Mouse (Mus musculus): Measurements from ENCODE around the gene Cdc25a. TPM values are rescaled to one million over a fixed set of nuclear protein-coding genes. Genes with fewer than 3 reads are reported as not detected.

Cdc25a gene
- 74.3 and 75.6 TPM in 2 replicates for polyA plus RNA-seq (2011; ENCODE audit: insufficient read depth, insufficient read length, low read depth, missing spikeins)

DNA sequence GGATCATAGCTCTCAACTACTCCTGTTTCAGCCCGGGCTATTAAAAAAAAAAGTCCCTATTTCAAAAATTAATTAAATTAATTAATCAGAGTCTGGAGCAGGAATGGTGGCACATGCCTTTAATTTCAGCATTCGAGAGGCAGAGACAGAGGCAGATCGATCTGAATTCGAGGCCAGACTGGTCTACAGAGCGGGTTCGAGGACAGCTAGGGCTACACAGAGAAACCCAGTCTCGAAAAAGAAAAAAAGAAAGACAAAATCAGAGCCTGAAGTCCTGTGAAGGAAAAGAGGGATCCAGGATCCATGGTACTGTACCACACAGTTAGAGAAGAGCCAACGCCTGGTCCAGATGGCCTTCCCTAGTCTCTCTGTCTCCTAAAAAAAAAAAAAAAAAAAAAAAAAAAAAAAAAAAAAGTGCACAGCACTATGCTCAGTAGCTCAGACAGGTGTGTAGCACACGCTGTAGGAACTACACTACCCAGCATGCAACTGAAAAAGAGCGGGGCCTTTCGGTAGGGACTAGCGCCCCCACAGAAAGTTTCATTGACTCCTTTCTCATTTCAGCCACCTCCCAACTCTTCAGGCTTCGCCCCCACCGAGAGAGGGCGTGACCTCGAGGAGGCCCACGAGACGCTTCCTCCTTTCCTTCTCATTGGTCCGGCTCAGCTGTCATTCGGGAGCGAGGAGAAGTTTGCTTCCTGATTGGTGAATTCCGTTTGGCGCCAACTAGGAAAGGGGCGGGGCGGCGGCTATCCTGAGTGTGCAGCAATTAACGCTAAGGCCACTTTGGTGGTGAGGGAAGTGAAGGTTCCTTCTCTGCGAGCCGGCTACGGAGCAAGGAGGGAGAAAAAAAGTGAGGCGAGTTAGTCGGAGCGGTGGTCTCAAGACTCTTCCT is at the start of gene Cdc25a:
Cdc25a (plus strand) TSS at position 783 of the 895 bp plus-strand sequence.
- peaks cover 1% of the 10 kb centered on the region for H3K4me1 ChIP-seq (ENCODE audit: control insufficient read depth, insufficient read depth, low read length)
- no peaks in the 10 kb centered on the region for H3K27me3 ChIP-seq (ENCODE audit: control insufficient read depth, insufficient read depth, low read length, poor library complexity, severe bottlenecking)
- peak within 1 kb of the TSS; percentile 81 for H3K4me3 ChIP-seq (ENCODE audit: low read depth, low read length)
- peak within 1 kb of the TSS; percentile 40 for H3K27ac ChIP-seq (ENCODE audit: insufficient read depth, low read length)
- H3K9ac ChIP-seq (ENCODE audit: low read depth, poor library complexity, severe bottlenecking): peak within 1 kb of the TSS; percentile 90
- no peaks in the 10 kb centered on the region for H3K9me3 ChIP-seq (replicated peaks; ENCODE audit: control insufficient read depth, insufficient read depth, low read length, poor library complexity, severe bottlenecking)
- H3K36me3 ChIP-seq (ENCODE audit: control insufficient read depth, insufficient read depth, low read length, poor library complexity, severe bottlenecking): peaks cover 31% of the 10 kb centered on the region
- TF ChIP-seq EP300 (IDR thresholded peaks at IDR 0.05; ENCODE audit: insufficient read depth, low read depth, low read length) (no peak; the same call in 1 of the 2 replicates), CTCF (IDR thresholded peaks at IDR 0.05; ENCODE audit: low read depth, low read length) (peak; percentile 28), POLR2A (IDR thresholded peaks at IDR 0.05; ENCODE audit: insufficient read depth, low read length) (peak; percentile 92)

DNA sequence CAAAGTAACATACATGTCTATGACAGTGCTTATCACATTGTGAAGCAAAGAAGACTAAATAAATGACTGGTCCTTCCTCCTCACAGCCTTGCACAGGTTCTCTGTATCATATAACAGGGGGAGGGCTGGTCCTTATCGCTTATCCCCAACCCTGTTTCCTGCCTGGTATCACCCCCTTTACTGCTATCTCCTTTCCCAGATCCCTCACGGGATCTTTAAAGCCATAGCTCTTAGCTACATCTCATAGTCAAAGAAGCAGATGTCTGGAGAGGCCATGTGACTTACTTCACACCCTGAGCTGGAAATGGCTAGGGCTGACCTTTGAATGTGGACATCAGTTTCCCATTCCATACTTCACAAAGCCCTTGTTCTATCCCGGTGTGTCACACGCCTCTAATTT is 49.6 kb upstream of the Cdc25a start:
- no peak for TF ChIP-seq CTCF (IDR thresholded peaks at IDR 0.05; ENCODE audit: low read depth, low read length)
- TF ChIP-seq EP300 (IDR thresholded peaks at IDR 0.05; ENCODE audit: insufficient read depth, low read depth, low read length): no peak
- TF ChIP-seq POLR2A (IDR thresholded peaks at IDR 0.05; ENCODE audit: insufficient read depth, low read length): no peak
- Histone ChIP-seq H3K36me3 (ENCODE audit: control insufficient read depth, insufficient read depth, low read length, poor library complexity, severe bottlenecking) (no peaks in the 10 kb centered on the region), H3K9me3 (replicated peaks; ENCODE audit: control insufficient read depth, insufficient read depth, low read length, poor library complexity, severe bottlenecking) (no peaks in the 10 kb centered on the region), H3K27me3 (ENCODE audit: control insufficient read depth, insufficient read depth, low read length, poor library complexity, severe bottlenecking) (no peaks in the 10 kb centered on the region), H3K27ac (ENCODE audit: insufficient read depth, low read length) (no peak overlapping the region), H3K9ac (ENCODE audit: low read depth, poor library complexity, severe bottlenecking) (no peak overlapping the region), H3K4me1 (ENCODE audit: control insufficient read depth, insufficient read depth, low read length) (no peaks in the 10 kb centered on the region), H3K4me3 (ENCODE audit: low read depth, low read length) (no peak overlapping the region)

DNA sequence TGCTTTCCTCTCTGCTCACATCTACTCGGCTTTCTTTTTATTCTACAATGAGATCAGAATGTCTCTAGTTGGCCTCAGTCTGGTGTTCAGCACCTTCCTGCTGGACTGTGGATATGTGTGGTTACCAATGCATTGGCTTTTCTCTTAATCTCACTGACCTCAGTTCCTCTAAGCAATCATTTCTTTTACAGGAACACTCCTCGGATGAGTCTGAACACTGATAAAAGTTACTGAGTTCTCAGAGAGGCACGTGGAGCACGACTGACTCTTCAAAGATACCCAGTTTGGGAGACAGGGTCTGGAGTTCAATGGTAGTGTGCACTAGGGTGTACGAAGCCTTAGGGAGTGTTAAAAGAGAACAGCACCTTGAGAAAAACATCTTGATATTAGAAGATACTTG is 49.2 kb upstream of the Cdc25a start:
- Histone ChIP-seq H3K9ac (ENCODE audit: low read depth, poor library complexity, severe bottlenecking) (no peak overlapping the region), H3K4me1 (ENCODE audit: control insufficient read depth, insufficient read depth, low read length) (no peaks in the 10 kb centered on the region), H3K27me3 (ENCODE audit: control insufficient read depth, insufficient read depth, low read length, poor library complexity, severe bottlenecking) (no peaks in the 10 kb centered on the region), H3K4me3 (ENCODE audit: low read depth, low read length) (no peak overlapping the region), H3K27ac (ENCODE audit: insufficient read depth, low read length) (no peak overlapping the region), H3K36me3 (ENCODE audit: control insufficient read depth, insufficient read depth, low read length, poor library complexity, severe bottlenecking) (no peaks in the 10 kb centered on the region), H3K9me3 (replicated peaks; ENCODE audit: control insufficient read depth, insufficient read depth, low read length, poor library complexity, severe bottlenecking) (no peaks in the 10 kb centered on the region)
- TF ChIP-seq CTCF (IDR thresholded peaks at IDR 0.05; ENCODE audit: low read depth, low read length) (no peak), EP300 (IDR thresholded peaks at IDR 0.05; ENCODE audit: insufficient read depth, low read depth, low read length) (no peak), POLR2A (IDR thresholded peaks at IDR 0.05; ENCODE audit: insufficient read depth, low read length) (no peak)

- peaks cover 2% of the 10 kb centered on the region; the same call in 1 of the 2 replicates for H3K36me3 ChIP-seq (ENCODE audit: control insufficient read depth, insufficient read depth, low read length, poor library complexity, severe bottlenecking)
- H3K4me1 ChIP-seq (ENCODE audit: control insufficient read depth, insufficient read depth, low read length): no peaks in the 10 kb centered on the region
- H3K4me3 ChIP-seq (ENCODE audit: low read depth, low read length): peak within 1 kb of the TSS; percentile 92
- H3K9ac ChIP-seq (ENCODE audit: low read depth, poor library complexity, severe bottlenecking): peak within 1 kb of the TSS; percentile 37
- H3K9me3 ChIP-seq (replicated peaks; ENCODE audit: control insufficient read depth, insufficient read depth, low read length, poor library complexity, severe bottlenecking): no peaks in the 10 kb centered on the region
- no peaks in the 10 kb centered on the region for H3K27me3 ChIP-seq (ENCODE audit: control insufficient read depth, insufficient read depth, low read length, poor library complexity, severe bottlenecking)
- H3K27ac ChIP-seq (ENCODE audit: insufficient read depth, low read length): no peak within 1 kb of the TSS
- TF ChIP-seq POLR2A (IDR thresholded peaks at IDR 0.05; ENCODE audit: insufficient read depth, low read length) (no peak), EP300 (IDR thresholded peaks at IDR 0.05; ENCODE audit: insufficient read depth, low read depth, low read length) (no peak), CTCF (IDR thresholded peaks at IDR 0.05; ENCODE audit: low read depth, low read length) (peak; percentile 67)
Observed at GRCm38 (mm10) chr9:109832391-109833087, 42.8 kb upstream of the Cdc25a start, which contains the start of gene Nme6. Nme6 (plus strand) TSS chr9:109832749.

GRCm38 (mm10) chr9:109833088-109833412 is 42.3 kb upstream of the Cdc25a start:
- Histone ChIP-seq H3K9me3 (replicated peaks; ENCODE audit: control insufficient read depth, insufficient read depth, low read length, poor library complexity, severe bottlenecking) (no peaks in the 10 kb centered on the region), H3K4me3 (ENCODE audit: low read depth, low read length) (peak overlapping the region; percentile 92), H3K27ac (ENCODE audit: insufficient read depth, low read length) (no peak overlapping the region), H3K27me3 (ENCODE audit: control insufficient read depth, insufficient read depth, low read length, poor library complexity, severe bottlenecking) (no peaks in the 10 kb centered on the region), H3K9ac (ENCODE audit: low read depth, poor library complexity, severe bottlenecking) (peak overlapping the region; percentile 37), H3K4me1 (ENCODE audit: control insufficient read depth, insufficient read depth, low read length) (no peaks in the 10 kb centered on the region), H3K36me3 (ENCODE audit: control insufficient read depth, insufficient read depth, low read length, poor library complexity, severe bottlenecking) (peaks cover 2% of the 10 kb centered on the region; the same call in 1 of the 2 replicates)
- no peak for TF ChIP-seq POLR2A (IDR thresholded peaks at IDR 0.05; ENCODE audit: insufficient read depth, low read length)
